Mouse (Mus musculus) stomach, postnatal 0 days (tissue): ENCODE data around the gene Tuba8.

ENCODE experiments used
- CTCF ChIP-seq: IDR thresholded peaks from 2 replicates; pipeline ENCODE4 v1.5.1; 2016; ENCODE audit warnings: antibody characterized with exemption, low read depth, mild to moderate bottlenecking, moderate library complexity
- EP300 ChIP-seq: optimal IDR thresholded peaks from 2 replicates; pipeline ENCODE3; 2016; ENCODE audit warnings: antibody characterized with exemption

DNA sequence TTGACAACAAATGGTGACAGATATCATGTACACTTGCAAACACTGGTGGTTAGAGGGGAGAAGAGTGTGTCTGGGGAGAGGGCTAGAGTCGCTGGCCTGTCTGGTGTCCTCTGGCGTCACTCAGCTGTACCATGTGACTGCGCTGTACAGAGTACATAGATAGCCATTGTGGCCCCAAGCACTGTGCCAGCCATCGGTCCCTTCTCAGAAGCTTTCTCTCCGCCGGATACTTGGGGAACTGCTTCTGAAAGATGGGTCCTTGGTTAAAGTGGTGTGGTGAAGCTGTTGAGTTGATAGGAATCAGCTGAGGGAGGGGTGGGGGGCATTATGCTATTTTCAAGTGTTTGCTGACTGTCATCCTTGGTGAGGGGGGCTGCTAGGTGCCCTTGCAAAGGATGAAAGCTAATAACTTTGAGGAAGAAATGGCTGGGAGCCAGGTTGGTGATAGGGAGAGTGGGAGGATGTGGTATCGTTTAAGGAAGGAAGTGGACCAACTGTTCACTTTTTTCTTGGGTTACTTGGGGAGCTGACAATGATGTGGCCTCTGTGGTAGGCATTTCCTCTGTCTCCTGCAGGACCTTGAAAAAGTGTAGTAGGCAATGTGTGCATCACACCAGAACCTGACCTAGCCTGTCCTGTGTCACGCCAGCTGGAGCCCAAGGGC, 4.3 kb downstream of the Tuba8 start:
- TF ChIP-seq CTCF = no peak
- TF ChIP-seq EP300 = no peak
